ENCODE assay signal across 11 mouse cellular contexts in genomic region chr5:133365771-133366170, GRCm38 (mm10).
DNase-seq lines count a peak whose midpoint lies in the region; ATAC-seq lines count a peak whose summit lies in the region.
"Had no signal": no experiment of that assay in that cellular context is flagged by ENCODE, and none has a peak within 500 bp of the region (broad histone marks: within the 10 kb centered on the region; RNA-seq: fewer than 3 reads in every experiment).

No protein-coding gene starts in this region.

- DNase-seq in cerebellum, postnatal 10 days = peak; percentile 92 to 95
- no peak for DNase-seq in cerebellum, adult 11 months
- peak; percentile 94 for DNase-seq in forebrain, embryonic 14.5 days (ENCODE audit: low spot score)
- peak; percentile 69 for DNase-seq in layer of hippocampus, postnatal 10 days (ENCODE audit: low spot score in 2 of 2)
- DNase-seq in retina, postnatal 1 day = peak; percentile 77
- no peak for DNase-seq in urinary bladder, postnatal 10 days (ENCODE audit: low spot score)
- DNase-seq in urinary bladder, postnatal 4 days (ENCODE audit: low spot score in 2 of 2) = no peak
- no peak for DNase-seq in cerebellum, postnatal 36 days
- DNase-seq: cerebellum, adult 8-10 months; heart, adult 18-20 months; liver, postnatal 0 days had no signal

- H3K9ac ChIP-seq in forebrain, embryonic 14.5 days (ENCODE audit: low read length) = no peak overlapping the region
- H3K9ac ChIP-seq: liver, postnatal 0 days had no signal

- no peaks in the 10 kb centered on the region for H3K36me3 ChIP-seq in forebrain, embryonic 14.5 days (ENCODE audit: control insufficient read depth, insufficient read depth, low read length)

- H3K27ac ChIP-seq in forebrain, embryonic 14.5 days (ENCODE audit: low read depth, low read length) = no peak overlapping the region

- H3K27me3 ChIP-seq in forebrain, embryonic 14.5 days (replicated peaks; ENCODE audit: control insufficient read depth, insufficient read depth, low read length) = no peaks in the 10 kb centered on the region

- H3K4me2 ChIP-seq in forebrain, embryonic 14.5 days (ENCODE audit: low read length) = no peak overlapping the region

- no peaks in the 10 kb centered on the region for H3K9me3 ChIP-seq in forebrain, embryonic 14.5 days (replicated peaks; ENCODE audit: control insufficient read depth, low read length)

- WGBS in forebrain, embryonic 14.5 days = 60% methylated on average over 3 of the region's 3 CpGs

- peak; percentile 75 for ATAC-seq in forebrain, embryonic 14.5 days
- ATAC-seq: liver, postnatal 0 days had no signal

- H3K4me1 ChIP-seq in forebrain, embryonic 14.5 days (ENCODE audit: control insufficient read depth, insufficient read depth, low read length) = peaks cover 5% of the 10 kb centered on the region; the same call in 1 of the 2 replicates

- H3K4me3 ChIP-seq in forebrain, embryonic 14.5 days (ENCODE audit: low read depth, low read length) = no peak overlapping the region

Comparison
In these comparisons a context has a peak if more than half of its experiments do, and no peak if none do; other contexts are left out.
1. DNase-seq: peak in cerebellum, postnatal 10 days (2 of 2), forebrain, embryonic 14.5 days (single experiment), layer of hippocampus, postnatal 10 days (2 of 2) and retina, postnatal 1 day (single experiment); none in cerebellum, adult 11 months (single experiment), urinary bladder, postnatal 10 days (single experiment), urinary bladder, postnatal 4 days (0 of 2) and cerebellum, postnatal 36 days (0 of 2).